Mouse (Mus musculus): ENCODE results near the gene Ezr.

- TF ChIP-seq POLR2A (IDR thresholded peaks at IDR 0.05; ENCODE audit: insufficient read length, low read depth) (no peak), USF1 (IDR thresholded peaks at IDR 0.05; ENCODE audit: low read depth) (no peak)
These were observed 23.7 kb downstream of the Ezr start for GRCm38 (mm10) chr17:6758845-6759244.
